Mouse (Mus musculus) frontal cortex, adult (tissue): ENCODE data around the gene Entpd5.

ENCODE experiments used
- ATAC-seq: cut with Nextera tagmentation; 2 replicates; pipeline ENCODE4 v1.9.2; 2017; ENCODE audit warnings: mild to moderate bottlenecking, moderate library complexity, mixed read lengths; ENCODE audit not compliant: low TSS enrichment

The Entpd5 gene

DNA sequence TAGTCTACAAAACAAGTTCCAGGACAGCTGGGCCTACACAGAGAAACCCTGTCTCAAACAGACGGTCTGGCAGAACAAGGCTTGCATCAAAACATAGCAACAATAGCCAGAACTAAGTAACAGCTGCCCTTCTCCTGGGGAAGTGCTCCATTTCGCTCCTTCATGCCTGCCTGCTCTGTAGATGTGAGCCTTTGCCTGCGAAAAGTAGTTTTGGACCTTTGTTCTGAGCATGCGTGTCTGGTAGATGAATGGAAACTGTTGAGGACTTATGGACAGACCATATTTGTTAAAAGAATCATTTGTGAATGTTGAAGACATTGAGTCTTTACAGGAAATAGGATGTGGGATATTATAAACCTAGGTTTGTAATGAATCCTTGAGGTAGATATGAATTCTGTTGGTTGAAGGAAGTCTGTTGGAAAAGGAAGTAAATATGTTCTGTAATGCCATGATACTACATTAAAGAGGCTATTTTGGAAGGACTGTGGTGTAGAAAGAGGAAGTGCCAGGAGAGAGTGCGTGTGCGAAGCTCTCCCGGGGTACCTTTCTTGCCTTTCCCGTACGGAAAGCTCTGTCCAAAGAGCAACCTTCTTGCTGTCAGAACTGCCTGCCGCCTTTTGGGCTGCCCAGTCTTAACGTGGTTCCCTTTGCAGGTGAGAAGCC is 71.7 kb downstream of the Entpd5 start:
- no peak for ATAC-seq

DNA sequence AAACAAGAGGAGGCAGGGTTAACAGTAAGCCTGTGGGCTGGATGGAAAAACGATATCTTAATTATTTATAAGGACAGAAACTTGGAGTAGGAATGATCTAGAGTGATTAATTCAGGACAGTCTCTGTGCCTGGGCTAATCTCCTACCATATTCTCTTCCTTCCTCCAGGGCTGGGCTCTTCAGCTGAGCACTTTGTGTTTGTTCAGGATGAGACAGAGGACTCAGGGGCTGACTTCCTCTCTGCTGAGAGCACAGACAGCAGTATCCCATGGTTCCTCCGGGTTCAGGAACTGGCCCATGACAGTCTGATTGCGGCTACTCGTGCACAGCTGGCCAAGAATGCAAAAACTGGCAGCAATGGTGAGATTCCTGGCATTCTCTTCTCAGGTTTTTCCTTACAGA is 81.7 kb downstream of the Entpd5 start:
- no peak for ATAC-seq
